Mouse (Mus musculus) bone marrow, adult 2 months (tissue): Measurements from ENCODE around the gene Sf3a3.

Experiments
- CTCF ChIP-seq: fragments of 200-500 bp; IDR thresholded peaks from 2 replicates; pipeline ENCODE4 v1.5.1; 2011; ENCODE audit warnings: low read length, control low read depth; ENCODE audit not compliant: control insufficient read depth, insufficient read depth
- POLR2A ChIP-seq: fragments of 200-500 bp; IDR thresholded peaks from 2 replicates; pipeline ENCODE4 v1.6.1; 2011; ENCODE audit warnings: low read depth, mild to moderate bottlenecking, control low read depth, low read length, borderline replicate concordance; ENCODE audit not compliant: control insufficient read depth

DNA sequence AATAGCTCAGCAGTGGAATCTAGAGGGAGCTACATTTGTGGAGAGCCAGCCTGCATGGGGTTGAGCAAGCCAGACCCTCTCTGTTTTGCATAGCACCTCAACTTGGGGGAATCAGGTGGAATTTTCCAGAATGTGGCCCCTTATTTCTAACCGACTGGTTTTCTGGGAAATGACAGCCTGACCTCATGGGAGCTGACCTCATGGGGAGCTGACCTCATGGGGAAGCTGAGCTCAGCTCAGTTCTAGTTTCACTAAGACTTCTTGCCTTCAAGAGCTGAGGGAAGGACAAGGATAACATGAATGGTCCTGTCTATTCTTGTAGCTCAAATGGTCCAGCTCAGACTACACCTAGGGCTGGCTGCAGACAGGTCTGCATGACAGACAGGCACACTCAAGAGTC lies 24.2 kb downstream of the Sf3a3 start:
- TF ChIP-seq CTCF (no peak), POLR2A (no peak)
